Mouse (Mus musculus) brown adipose tissue, adult 24 weeks (tissue): Measurements from ENCODE around the gene Nsun7. TPM values are rescaled to one million over a fixed set of nuclear protein-coding genes. Genes with fewer than 3 reads are reported as not detected.

Experiments
- H3K27ac ChIP-seq: fragments of 200-500 bp; replicated peaks from 2 replicates; pipeline ENCODE4 v1.5.1; 2012; ENCODE audit warnings: low read depth, mild to moderate bottlenecking, low read length
- H3K4me1 ChIP-seq: fragments of 200-500 bp; 2 replicates; pipeline ENCODE4 v1.6.1; 2012; ENCODE audit warnings: low read length, mixed read lengths; ENCODE audit not compliant: control insufficient read depth, insufficient read depth, insufficient read length
- H3K4me3 ChIP-seq: fragments of 200-500 bp; 2 replicates; pipeline ENCODE4 v1.5.1; 2012; ENCODE audit warnings: low read depth, mild to moderate bottlenecking, low read length, moderate library complexity; ENCODE audit not compliant: insufficient read depth
- polyA plus RNA-seq: library from polyadenylated mRNA; stranded (reverse); fragments of >200 nt; gene quantifications from 2 replicates; pipeline ENCODE4 v1.2.4, GENCODE M21; 2012; ENCODE audit not compliant: missing spikeins, insufficient read depth, insufficient read length

Nsun7 gene
- polyA plus RNA-seq, 1 experiment, result not detected

DNA sequence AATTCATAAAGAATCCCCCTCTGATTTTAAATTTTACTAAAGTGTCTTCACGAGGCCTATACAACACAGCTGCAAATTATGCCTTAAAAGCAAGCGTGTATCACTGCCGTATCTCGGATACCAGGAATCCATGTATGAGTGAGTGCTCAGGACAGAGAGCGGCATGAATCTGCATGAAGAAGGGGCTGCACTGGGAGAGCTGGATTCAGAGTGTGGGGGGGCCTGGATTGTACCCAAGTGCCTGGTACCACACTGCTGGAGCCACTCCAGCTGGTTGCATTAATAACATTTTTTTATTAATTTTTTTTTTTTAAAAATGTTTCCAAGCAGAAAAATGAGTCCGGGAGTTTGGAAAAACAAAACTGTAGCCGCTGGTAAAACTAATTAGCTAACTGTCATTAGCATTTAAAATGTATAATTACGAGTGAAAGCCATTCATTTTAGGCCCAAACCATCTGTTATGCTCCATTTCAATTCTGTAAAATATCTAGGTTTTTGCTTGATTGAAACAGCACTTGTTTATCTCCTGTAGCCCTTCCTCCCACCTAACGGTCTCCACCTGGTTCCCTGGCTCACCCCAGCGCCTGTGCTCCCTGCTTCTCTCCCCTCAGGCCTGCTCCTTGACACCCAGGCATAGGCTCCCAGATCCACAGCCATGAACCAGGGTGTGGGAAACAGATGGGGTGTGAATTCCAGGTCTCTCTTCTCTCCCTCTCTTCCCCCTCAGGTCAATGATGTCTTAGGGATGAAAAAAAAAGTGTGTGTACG is 44.8 kb downstream of the Nsun7 start:
- Histone ChIP-seq H3K4me3 (no peak overlapping the region), H3K27ac (no peak overlapping the region), H3K4me1 (no peaks in the 10 kb centered on the region)

DNA sequence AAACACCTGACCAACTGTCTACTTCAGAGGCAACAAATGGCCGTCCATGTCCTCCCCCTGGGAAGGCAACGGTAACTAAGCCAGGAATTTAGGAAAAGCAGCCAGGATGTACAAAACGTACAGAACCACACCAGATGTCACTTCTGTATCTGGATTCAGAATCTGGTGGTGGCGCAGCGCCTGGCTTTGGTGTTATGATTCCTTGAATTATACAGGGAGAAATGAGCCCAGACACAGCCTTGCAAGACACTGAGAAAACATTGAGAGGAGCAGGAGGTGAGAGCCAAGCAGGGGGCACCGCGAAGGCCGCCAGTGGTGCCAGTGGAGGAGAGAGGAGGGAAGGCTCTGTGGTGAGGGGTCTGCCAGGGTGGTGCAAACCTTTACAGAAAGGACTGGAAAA is 45.8 kb downstream of the Nsun7 start:
- H3K4me1 ChIP-seq, result no peaks in the 10 kb centered on the region
- no peak overlapping the region for H3K27ac ChIP-seq

DNA sequence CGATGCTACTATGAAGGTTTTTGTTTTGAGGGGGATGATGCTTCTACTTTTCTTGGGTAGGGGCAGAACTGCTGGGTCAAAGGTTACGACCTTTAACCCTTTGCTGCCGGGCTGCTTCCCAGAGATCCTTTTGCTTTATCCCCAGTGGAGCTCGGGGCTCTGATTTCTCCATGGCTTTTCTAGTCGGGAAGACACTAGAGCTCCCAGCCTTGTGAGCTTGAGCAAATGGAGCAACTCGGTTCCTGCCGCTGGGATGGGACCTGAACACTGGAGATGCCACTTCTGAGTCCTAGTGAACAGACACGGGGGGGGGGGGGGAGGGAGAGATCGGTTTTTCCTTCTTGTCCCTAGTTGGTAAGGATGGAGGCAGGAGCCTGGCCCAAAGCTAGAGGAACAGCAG is 50.6 kb downstream of the Nsun7 start:
- Histone ChIP-seq H3K4me3 (no peak overlapping the region), H3K4me1 (no peaks in the 10 kb centered on the region), H3K27ac (no peak overlapping the region)

More for the DNA sequence above, 45.8 kb downstream of the Nsun7 start:
- no peak overlapping the region for H3K4me3 ChIP-seq

DNA sequence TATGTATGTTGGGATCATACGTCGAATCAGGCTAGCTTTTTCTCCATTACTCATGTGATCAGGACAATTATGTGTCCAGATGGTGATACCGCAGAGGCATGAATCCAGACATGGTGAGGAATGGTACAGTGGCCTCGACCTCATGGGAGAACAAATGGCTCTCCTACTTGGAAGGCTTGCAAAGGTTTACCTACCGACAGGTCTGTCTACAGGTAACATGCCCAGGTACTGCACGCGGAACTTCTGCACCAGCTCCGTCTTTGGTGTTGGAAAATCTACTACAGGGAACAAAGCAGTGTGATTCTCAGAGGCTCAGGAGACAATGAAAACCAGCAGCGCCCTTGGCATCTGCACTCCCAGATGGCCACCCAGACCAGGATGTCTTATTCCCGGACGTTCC is 51.1 kb downstream of the Nsun7 start:
- no peak overlapping the region for H3K27ac ChIP-seq
- no peaks in the 10 kb centered on the region for H3K4me1 ChIP-seq
- H3K4me3 ChIP-seq, result no peak overlapping the region

DNA sequence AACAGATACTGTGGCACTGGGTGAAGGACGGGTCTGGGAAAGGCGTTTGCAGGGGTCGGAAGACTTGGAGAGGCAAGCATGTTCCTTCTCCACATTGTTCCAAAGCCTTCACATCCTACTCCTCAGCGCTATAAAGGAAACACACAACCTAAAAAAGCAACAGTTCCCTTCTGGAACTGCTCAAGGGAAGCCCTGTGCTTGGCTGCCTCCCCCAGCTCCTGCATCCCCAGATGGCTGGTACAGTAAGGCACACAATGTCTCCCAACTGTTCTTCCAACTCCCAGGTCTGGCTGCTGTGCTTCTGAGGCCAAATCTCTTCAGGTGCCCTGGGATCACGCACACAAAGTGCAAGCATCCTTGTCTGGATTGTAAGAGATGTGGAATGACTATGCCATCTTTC is 56.1 kb downstream of the Nsun7 start:
- Histone ChIP-seq H3K27ac (no peak overlapping the region), H3K4me1 (no peaks in the 10 kb centered on the region), H3K4me3 (no peak overlapping the region)

DNA sequence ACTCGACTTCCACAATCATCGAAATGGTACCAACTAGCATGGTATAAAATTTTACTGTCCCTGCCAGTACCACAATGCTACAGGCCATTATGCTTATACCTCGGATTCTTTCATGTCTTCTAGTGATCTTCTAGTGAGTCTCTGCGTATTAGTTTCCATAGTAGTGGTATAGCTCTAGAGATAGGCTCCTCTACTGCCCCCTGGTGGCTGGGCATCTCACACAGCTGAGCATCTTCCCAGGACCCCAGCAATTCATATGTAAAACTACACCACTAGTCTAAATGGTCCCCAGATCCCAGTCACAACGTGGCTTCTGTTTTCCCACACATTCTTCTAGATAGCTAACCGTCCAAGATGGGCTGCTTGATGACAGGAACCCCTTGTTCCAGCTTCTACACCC is 59.6 kb downstream of the Nsun7 start:
- no peak overlapping the region for H3K4me3 ChIP-seq
- no peaks in the 10 kb centered on the region for H3K4me1 ChIP-seq
- no peak overlapping the region for H3K27ac ChIP-seq

DNA sequence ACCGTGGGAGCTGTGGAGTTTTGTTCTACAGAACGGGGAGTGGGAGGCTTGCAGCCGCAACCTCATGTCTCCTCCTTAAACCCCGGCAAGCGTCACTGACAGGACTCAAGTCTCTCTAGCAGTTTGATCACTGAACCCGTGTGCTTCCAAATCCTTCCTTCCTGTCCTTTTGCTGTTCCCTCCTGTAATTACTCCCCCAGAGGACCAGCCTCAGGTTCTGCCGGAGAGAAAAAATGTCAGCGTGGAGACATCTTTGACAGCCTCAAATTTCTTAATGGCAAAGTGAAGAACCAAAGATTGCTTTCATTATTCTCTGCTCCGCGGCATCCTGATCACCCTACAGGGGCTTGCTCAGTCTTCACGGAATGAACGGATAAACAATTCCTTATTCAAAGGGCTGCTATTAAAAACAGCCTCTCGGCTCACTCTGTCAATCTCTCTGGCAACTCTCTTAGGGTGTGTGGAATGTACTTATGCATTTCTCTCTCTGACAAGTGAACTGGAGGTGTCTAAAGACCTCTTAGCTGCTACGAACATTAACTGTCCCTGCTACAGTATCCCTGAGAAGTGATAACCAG is 60.2 kb downstream of the Nsun7 start:
- no peak overlapping the region for H3K4me3 ChIP-seq
- no peaks in the 10 kb centered on the region for H3K4me1 ChIP-seq
- H3K27ac ChIP-seq, result no peak overlapping the region

DNA sequence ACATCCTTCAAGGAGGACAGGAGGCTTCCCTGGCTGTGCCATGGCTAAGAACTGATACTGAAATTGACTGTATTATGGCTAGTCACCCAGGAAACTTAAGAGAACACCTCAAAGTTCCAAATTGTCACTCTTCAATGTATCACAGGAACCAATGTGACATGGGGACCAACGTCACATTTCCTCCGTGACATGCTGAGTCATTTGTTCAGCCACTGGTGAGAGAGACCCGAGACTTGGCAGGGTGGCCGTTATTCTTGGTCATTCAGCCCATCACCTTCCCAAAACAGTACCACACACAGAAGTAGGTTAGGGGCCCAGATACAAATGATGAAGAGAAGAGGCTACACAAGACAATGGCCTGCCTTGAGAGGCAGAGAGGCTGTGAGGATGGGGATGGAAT is 63.4 kb downstream of the Nsun7 start:
- no peak overlapping the region for H3K27ac ChIP-seq

DNA sequence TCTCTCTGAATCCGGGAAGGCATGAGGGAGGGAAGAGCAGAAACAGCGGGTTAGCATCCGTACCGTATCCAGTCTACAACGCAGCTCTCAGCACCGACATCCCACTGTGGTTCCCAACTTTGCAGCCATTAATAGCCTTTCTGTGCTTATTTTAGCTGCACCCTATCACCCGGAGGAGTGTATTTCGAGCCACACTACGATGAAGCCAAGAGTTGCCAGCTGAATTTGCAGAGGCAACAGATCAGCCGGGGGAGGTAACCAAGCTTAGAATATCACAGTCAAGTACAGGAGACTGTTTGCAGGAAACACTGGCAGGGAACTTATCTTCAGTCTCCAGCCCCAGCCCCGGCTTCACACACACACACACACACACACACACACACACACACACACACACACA is 63.9 kb downstream of the Nsun7 start:
- Histone ChIP-seq H3K27ac (no peak overlapping the region), H3K4me3 (no peak overlapping the region)

More for the DNA sequence above, 63.4 kb downstream of the Nsun7 start:
- Histone ChIP-seq H3K4me1 (no peaks in the 10 kb centered on the region), H3K4me3 (no peak overlapping the region)

DNA sequence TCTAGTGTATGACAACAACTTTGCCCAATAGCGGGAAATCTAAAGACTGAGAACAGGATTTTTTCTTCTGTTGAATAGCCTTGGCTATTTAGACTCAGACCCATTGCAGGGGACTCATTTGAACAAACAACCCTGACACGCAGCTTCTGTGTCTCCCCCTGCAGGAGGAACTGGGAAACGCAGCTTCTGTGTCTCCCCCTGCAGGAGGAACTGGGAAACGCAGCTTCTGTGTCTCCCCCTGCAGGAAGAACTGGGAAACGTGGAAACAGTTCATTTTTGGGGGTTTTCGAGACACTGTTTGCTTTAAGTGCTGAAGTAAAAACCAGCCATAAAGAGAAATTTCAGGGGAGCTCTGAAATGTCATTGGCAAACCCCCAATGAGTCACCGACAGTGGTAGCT is 66.7 kb downstream of the Nsun7 start:
- Histone ChIP-seq H3K27ac (no peak overlapping the region), H3K4me3 (no peak overlapping the region), H3K4me1 (no peaks in the 10 kb centered on the region)

More for the DNA sequence above, 63.9 kb downstream of the Nsun7 start:
- H3K4me1 ChIP-seq, result no peaks in the 10 kb centered on the region

DNA sequence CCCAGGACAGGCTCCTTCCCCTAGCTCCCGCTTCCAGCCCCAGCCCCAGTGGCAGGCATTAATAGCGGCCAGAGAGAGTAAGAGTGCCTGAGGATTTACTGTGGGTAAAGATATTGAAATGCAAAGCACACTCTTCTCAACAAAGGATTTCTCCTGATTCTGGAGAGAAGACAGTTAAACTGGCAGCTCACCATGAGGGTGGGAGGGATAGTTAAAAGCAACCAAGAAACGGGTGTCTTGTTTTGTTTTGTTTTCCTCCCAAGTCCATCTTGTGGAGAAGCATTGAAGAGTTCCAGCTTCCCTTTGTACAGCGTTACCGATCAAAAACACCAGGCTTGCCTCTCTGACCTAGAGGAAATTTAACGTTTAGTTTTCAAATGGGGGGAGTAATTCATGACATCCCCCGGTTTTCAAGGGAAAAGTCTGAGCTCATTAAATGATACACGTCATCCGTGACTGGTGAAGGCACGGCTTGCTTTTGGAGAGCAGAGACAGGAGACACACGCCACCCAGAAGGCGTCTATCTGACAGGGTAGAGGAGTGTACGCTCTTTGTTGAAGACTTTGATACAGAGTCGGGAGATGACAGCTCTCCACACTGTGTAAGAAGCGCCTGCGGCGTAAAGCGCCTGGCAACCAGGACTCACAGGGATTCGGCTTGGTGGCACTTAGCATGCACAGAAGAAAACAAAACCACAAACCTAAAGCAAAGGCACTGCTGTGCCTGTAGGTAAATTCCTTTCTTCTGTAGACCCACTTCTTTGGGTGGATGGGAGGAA is 68.4 kb downstream of the Nsun7 start:
- no peak overlapping the region for H3K27ac ChIP-seq
- H3K4me1 ChIP-seq, result no peaks in the 10 kb centered on the region
- no peak overlapping the region for H3K4me3 ChIP-seq

DNA sequence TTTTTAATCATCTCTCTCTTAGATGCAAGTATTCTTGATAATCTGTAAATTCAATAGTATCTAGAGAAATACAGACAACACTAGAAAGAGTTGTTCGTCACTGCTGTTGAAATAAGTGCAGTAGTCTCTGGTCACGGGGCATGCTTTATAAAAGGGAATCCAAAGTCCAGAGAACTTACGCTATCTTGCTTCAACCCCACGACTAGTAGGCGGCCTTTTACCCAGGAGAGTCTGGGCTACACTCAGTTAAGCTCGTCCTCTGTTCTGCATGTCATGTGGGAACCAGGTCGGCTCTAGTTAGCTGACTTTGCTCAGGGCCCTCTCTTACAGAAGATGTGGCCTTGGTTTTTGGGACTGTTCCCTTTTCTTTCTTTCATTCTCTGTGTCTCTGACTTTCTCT is 69.1 kb downstream of the Nsun7 start:
- no peak overlapping the region for H3K27ac ChIP-seq

DNA sequence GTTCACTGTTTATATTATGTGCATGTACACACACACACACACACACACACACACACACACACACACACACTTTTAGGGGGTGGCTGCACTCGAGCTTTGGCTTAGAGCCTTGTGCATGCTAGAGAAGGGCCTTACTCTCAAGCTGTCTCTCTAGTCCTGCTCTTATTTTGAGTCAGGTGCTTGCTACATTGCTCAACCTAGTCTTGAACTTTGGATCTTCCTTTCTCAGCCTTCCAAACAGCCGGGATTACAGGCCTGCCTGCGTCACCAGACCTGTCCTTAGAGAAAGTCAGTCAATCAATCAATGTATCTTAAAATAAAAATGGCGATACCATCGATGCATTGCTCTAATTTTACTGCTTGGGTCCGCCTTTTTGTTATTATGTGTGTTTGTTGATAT is 71.1 kb downstream of the Nsun7 start:
- H3K27ac ChIP-seq, result no peak overlapping the region
- no peaks in the 10 kb centered on the region for H3K4me1 ChIP-seq
- no peak overlapping the region for H3K4me3 ChIP-seq

More for the DNA sequence above, 69.1 kb downstream of the Nsun7 start:
- Histone ChIP-seq H3K4me1 (no peaks in the 10 kb centered on the region), H3K4me3 (no peak overlapping the region)

DNA sequence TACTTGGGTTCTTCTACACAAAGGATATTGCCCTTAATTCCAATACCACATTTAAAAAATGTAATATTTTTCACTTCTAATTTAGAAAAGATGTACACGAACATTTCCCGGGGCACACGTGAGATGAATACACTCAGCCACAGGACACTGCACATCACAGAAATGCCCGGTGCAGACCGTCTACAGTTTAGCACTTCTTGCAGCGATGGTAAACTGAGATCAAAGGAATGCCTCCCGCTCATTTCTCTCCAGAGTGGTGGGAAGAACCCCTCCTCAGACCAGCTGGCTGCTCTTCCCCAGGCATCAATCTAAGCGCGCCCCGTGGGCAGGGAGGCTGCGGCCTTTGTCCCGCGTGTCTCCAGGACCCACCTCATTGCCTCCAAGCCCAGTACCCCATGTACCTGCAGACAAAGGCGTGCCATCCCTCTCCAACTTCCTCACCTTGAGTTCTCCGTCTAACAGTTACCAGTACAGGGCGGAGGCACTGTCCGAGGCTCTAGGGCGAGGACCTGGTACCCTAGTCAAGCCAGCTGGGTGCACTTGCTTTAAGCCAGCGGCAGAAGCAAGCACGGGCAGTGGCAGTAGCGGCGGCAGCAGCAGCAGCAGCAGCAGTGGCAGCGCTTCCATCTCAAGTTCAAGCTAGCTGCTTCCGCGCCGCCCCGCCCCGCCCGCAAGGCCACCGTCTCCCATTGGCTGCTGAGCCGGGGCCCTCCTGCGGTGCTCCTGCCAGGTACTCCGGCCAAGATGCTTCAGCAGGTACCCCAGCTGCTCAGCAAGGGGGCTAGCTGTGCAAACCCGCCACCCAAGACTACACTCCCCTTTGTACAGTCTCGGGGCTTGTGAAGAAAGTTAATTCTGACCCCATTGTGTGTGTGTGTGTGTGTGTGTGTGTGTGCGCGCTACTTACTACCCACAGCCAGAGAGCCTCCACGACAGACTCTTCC is 77.6 kb downstream of the Nsun7 start:
- Histone ChIP-seq H3K4me3 (peak overlapping the region; percentile 46), H3K4me1 (0 out of 2 replicates have a peak, but pooled peaks cover 2% of the 10 kb centered on the region), H3K27ac (no peak overlapping the region)

DNA sequence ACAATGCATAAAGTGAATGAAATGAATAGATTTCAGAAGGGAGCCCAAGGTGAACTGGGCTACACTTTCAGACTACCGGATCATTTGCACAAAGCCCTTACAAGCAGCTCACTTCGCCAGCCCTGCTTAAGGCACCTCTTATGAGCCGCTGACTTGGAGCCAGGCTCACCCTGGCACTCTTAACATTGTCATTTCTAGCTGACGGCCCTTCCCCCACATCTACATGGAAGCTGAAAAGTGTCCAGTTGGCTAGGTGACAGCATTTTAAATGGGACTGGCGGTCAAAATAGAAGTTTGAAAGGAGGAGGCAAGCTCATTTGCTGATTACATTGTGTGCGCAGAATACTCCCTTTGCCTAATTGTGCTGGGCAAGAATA is 78.3 kb downstream of the Nsun7 start:
- Histone ChIP-seq H3K4me3 (peak overlapping the region; percentile 46), H3K27ac (no peak overlapping the region), H3K4me1 (0 out of 2 replicates have a peak, but pooled peaks cover 2% of the 10 kb centered on the region)
